Mouse (Mus musculus): ENCODE measurements around the gene Zfp119b. TPM values are rescaled to one million over a fixed set of nuclear protein-coding genes. Genes with fewer than 3 reads are reported as not detected.

The Zfp119b gene
- polyA plus RNA-seq, 1 experiment from 2014 or later: 4.3 TPM

Other genes with a start within 250 kb of the Zfp119b start
- gene Pot1b, start 236.9 kb downstream of the Zfp119b start, polyA plus RNA-seq (2016; fragmentation: Nextera tagmentation; extraction: Ambion mirVana): 4.5 and 5.4 TPM in 2 replicates
- 0.10 TPM in 1 of 2 replicates, not detected in the other for gene Adgre4, start 199.5 kb downstream of the Zfp119b start, polyA plus RNA-seq (2016; fragmentation: Nextera tagmentation; extraction: Ambion mirVana)
- 6.3 and 7.4 TPM in 2 replicates for gene Zfp119a, start 70.6 kb downstream of the Zfp119b start, polyA plus RNA-seq (2016; fragmentation: Nextera tagmentation; extraction: Ambion mirVana)
- gene Zfp959, start 57.4 kb downstream of the Zfp119b start, polyA plus RNA-seq (2016; fragmentation: Nextera tagmentation; extraction: Ambion mirVana): 7.3 and 8.0 TPM in 2 replicates
- gene Ebi3, start 3.1 kb upstream of the Zfp119b start, polyA plus RNA-seq (2016; fragmentation: Nextera tagmentation; extraction: Ambion mirVana): 0.40 TPM in 1 of 2 replicates, not detected in the other
- gene Yju2, start 9.6 kb upstream of the Zfp119b start, polyA plus RNA-seq (2016; fragmentation: Nextera tagmentation; extraction: Ambion mirVana): 17.4 and 17.5 TPM in 2 replicates
- 7.2 and 9.2 TPM in 2 replicates for gene Shd, start 21.0 kb upstream of the Zfp119b start, polyA plus RNA-seq (2016; fragmentation: Nextera tagmentation; extraction: Ambion mirVana)
- gene Fsd1, start 37.0 kb upstream of the Zfp119b start, polyA plus RNA-seq (2016; fragmentation: Nextera tagmentation; extraction: Ambion mirVana): 5.2 and 5.6 TPM in 2 replicates
- gene Stap2, start 56.1 kb upstream of the Zfp119b start, polyA plus RNA-seq (2016; fragmentation: Nextera tagmentation; extraction: Ambion mirVana): 10.2 and 10.4 TPM in 2 replicates
- gene Mpnd, start 56.2 kb upstream of the Zfp119b start, polyA plus RNA-seq (2016; fragmentation: Nextera tagmentation; extraction: Ambion mirVana): 75.4 and 78.7 TPM in 2 replicates
- 93.2 and 96.6 TPM in 2 replicates for gene Sh3gl1, start 87.1 kb upstream of the Zfp119b start, polyA plus RNA-seq (2016; fragmentation: Nextera tagmentation; extraction: Ambion mirVana)
- gene Chaf1a, start 90.9 kb upstream of the Zfp119b start, polyA plus RNA-seq (2016; fragmentation: Nextera tagmentation; extraction: Ambion mirVana): 22.0 and 22.6 TPM in 2 replicates
- 35.5 and 39.8 TPM in 2 replicates for gene Ubxn6, start 125.5 kb upstream of the Zfp119b start, polyA plus RNA-seq (2016; fragmentation: Nextera tagmentation; extraction: Ambion mirVana)
- 93.1 and 95.1 TPM in 2 replicates for gene Hdgfl2, start 130.1 kb upstream of the Zfp119b start, polyA plus RNA-seq (2016; fragmentation: Nextera tagmentation; extraction: Ambion mirVana)
- 0.05 and 0.12 TPM in 2 replicates for gene Plin4, start 160.3 kb upstream of the Zfp119b start, polyA plus RNA-seq (2016; fragmentation: Nextera tagmentation; extraction: Ambion mirVana)
- 0.09 and 0.17 TPM in 2 replicates for gene Plin5, start 168.1 kb upstream of the Zfp119b start, polyA plus RNA-seq (2016; fragmentation: Nextera tagmentation; extraction: Ambion mirVana)
- 0.18 TPM in 1 of 2 replicates, not detected in the other for gene Lrg1, start 172.5 kb upstream of the Zfp119b start, polyA plus RNA-seq (2016; fragmentation: Nextera tagmentation; extraction: Ambion mirVana)
- 0.44 and 0.57 TPM in 2 replicates for gene Sema6b, start 190.8 kb upstream of the Zfp119b start, polyA plus RNA-seq (2016; fragmentation: Nextera tagmentation; extraction: Ambion mirVana)
- gene Tnfaip8l1, start 213.0 kb upstream of the Zfp119b start, polyA plus RNA-seq (2016; fragmentation: Nextera tagmentation; extraction: Ambion mirVana): 4.8 and 5.0 TPM in 2 replicates
- 72.9 and 73.2 TPM in 2 replicates for gene Mydgf, start 234.4 kb upstream of the Zfp119b start, polyA plus RNA-seq (2016; fragmentation: Nextera tagmentation; extraction: Ambion mirVana)

All from heart, embryonic 12.5 days (tissue).